Mouse (Mus musculus) adrenal gland, postnatal 25 days (tissue): Measurements from ENCODE around the gene Olfr576. TPM values are rescaled to one million over a fixed set of nuclear protein-coding genes. Genes with fewer than 3 reads are reported as not detected.

Experiments
- DNase-seq: peaks from one replicate; pipeline ENCODE4 v3.0.0; 2021; ENCODE audit warnings: mixed read lengths
- long read RNA-seq: library from polyadenylated mRNA; stranded (forward); transcript quantifications from one replicate; pipeline ENCODE4 v2.0.0, GENCODE M21; 2021
- total RNA-seq: library from RNA; stranded (reverse); gene quantifications from 2 replicates; pipeline ENCODE4 v1.2.3, GENCODE M21; 2021

Gene Olfr576
- not detected in 2 replicates for total RNA-seq
- long read RNA-seq = 0 reads

DNA sequence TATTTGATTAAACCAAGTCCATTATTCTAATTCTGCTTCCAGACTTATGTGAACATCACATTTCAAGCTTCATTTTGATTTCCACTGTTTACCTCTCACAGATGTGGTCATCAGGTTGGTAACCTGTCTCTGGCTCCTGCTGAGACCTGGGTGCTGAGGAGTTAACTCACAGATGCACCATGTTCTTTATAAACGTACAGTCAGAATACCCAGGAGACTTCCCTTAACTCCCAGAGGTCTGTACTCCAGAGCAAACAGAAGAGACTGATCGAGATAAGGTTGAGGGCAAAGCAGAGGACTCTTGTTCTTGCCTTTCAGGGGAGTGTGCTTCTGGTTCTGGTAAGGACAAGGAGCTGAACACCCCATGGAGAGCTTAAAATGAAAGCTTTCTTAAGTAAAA lies at the start of gene Olfr576:
TSS of gene Olfr576 (plus strand) at position 301 of the 400 bp plus-strand sequence.
- DNase-seq = no peak

DNA sequence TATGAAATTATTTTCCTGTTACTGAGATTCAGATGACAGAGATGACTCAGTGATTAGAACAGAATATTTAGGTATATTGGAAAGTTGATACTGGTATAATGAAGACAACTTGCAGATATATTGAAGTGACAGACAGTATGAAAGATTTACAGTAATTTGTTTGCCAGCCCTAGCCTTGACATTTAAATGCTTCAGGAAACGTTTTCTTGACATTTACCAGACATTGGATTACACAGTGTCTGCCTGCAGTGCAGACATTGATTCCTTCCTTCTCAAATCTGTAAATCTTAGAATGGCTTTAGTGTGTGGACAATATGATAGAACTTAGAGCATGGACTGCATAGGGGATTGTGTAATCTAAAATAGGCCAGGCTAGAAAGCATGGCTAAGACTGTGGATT lies 47.2 kb upstream of the Olfr576 start:
- DNase-seq = no peak

DNA sequence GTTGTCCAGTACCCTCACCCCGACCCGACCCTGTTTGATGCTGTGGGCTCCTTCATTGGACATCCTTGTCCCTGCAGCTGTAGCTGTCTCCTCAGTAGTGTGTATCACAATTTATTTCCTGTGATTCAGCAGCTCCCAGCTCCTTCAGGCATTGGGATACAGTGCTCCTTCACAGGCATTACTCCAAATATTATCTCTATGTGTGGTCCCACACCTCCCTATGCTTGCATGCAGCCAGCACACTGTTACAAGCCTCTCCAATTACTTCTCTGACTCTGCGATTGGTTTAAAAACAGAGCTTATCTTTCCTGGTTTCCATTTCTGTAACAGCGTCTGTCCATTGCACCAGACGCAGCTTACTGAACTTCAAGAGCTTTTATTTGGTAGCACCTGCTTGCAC lies 46.1 kb upstream of the Olfr576 start:
- no peak for DNase-seq

DNA sequence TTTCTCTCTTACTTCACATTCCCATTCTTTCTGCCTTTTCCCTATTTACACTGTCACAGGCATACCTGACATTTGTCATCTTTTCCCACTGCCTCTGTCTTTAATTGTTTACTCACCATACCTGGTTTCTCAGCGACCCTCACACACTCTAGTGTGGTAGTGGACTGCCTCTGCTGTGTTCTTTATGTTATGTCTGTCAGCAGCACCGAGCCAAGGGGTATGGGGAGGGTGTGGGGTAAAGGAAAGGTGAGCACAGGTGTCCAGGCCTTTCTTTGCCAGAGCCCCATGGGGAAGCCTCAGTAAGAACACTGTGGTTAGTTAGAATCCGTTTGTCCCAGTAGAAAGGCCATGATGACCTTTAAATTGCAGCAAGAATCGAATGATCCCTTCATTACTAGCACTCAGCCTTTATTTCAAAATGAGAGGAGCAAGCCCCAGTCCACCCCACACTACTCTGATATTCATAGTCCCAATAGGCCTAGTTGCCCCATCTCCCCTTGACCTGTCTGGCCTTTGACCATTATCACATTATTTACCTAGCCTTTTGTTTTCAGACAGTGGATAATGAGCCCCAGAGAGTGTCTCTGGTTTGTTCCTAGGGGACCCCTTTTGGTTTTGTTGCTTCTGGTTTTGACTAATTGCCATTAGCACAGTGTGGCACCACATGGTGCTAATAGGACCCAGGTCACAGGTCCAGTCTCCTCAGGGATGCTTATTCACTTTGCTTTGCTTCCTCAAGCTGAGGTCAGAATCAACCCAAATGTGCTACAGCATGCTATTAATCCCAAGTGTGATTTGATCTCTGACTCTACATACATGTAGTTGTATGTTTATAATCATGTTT lies 45.2 kb upstream of the Olfr576 start, which contains the start of gene Olfr571:
TSS of gene Olfr571 (minus strand) at position 505 of the 844 bp plus-strand sequence.
- DNase-seq = no peak

DNA sequence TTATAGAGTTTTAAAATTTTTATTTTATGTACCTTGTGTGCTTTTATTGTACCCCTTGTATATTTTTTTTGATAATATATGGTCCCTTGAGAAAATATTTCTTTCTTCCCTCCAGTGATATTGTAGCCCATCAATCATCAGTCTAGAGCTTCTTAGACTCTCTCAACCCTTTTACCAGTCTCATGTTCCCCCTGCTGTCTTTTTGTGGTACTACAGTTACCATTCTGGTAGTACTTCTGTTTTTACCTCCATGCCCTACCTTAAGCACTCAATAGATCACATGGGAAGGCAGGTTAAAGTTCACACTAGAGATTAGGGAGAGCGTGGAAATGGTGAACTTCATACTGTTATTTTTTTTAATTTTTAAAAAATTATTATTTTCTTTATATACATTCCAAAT lies 42.8 kb upstream of the Olfr576 start:
- no peak for DNase-seq

DNA sequence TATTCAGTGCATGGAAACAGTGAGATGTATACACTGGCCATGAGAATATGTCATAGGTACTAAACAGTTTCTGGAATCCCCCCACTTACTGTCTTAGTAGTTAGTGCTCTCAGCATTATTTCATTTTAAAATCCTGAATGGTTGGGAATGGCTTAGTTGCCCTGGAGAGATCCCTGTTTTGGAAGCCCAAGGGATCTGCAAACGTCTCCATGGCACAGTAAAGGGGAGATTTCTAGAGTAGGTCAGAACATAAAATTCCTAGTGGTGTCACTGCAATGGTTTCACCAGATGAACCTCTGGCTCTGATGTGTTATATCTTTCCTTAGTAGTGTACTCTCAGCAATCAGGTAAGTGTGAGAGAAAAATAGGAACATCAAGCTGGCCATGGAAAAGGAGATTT lies 38.4 kb upstream of the Olfr576 start, which contains the start of gene Olfr572:
TSS of gene Olfr572 (plus strand) at position 301 of the 400 bp plus-strand sequence.
- no peak for DNase-seq

DNA sequence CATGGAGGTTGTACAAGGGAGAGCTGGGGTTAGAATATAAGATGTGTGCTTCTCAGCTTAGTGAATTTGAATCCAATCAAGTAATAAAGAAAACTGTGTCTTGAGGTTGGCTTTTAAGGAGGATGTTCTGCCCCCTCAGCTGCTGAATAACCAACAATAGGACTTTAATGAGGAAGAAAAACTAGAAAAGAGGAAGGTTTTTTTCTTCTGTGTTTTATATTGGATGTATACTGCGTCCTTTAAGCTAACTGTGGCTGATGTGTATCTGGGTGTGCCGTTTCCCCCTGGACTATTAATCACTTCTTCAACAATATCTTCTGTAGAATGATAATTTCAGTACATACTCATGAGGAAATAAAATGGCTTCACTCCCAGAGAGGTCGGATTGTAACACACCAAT lies 35.4 kb upstream of the Olfr576 start:
- no peak for DNase-seq

DNA sequence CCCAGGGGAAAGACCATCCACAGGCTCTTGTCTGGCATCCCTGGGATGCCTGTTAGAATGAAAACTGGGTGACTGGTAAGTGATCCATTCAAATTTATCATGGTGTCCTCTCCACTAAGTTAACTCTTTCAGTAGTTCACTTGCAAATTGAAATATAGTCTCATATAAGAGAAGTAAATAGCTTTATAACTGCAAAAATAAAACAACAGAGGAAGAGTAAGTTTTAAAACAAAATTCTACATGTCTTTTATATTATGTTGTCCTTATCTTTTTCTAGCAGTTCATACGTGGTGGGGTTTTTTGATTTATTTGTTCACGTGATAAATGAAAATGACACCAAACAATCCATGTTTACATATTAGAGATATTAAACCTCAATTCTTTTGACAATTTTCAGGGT lies 20.0 kb upstream of the Olfr576 start, which contains the start of gene Olfr573-ps1:
TSS of gene Olfr573-ps1 (minus strand) at position 101 of the 400 bp plus-strand sequence.
- DNase-seq = no peak

DNA sequence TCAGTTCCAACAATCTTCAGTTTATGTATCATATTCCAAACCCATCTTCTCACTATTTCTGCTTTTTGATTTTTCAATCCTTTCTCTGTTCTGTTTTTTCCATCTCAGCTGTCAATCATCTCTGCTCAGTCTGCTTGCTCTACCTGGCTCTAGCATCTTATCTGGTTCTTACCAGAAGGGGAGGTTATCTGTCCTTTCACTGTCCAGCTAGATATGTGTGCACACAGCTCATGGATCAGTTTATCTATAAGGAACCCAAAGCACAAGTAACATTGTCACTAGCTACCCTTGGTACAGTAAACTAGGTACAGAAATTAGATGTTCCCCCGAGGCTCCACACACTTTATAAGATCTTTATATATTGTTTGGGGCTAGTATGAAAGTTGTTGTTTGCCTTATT lies 19.0 kb upstream of the Olfr576 start:
- DNase-seq = no peak

DNA sequence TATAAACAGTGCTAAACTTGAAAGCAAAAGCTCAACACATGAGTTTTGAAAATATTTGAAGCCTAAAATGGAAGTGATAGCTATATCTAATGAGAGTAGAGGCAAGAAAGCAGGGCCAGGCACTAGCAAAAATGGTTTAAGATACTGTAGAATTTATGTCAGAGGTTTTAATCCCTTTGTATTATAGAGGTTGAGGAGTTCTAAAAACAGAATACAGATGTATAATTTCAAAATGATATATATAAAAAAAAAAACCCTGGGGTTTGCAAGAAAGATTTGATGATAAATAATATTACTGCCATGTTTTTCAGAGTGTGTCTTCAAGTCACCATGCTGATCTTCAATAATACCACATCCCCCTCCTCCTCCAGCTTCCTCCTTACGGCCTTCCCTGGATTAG lies 14.3 kb upstream of the Olfr576 start, which contains the start of gene Olfr574:
TSS of gene Olfr574 (plus strand) at position 301 of the 400 bp plus-strand sequence.
- no peak for DNase-seq

DNA sequence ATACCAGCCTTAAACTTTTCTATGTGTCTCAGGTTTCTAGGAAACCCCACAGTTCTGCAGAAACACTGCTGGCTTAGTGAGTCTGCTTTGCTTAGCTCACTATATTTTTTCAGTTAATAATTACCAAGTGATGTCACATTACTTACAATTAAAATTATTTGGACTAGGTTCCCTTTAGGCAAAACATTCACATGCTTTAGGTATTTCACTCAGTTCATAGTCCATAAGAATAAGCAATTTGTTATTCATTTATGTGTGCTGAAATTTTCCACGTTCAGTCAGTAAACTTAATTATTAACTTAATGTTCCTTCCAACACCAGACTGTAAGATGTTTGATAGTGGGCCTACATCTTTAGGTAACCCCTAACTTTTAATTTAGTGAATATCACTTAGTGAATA lies 11.7 kb upstream of the Olfr576 start:
- no peak for DNase-seq

DNA sequence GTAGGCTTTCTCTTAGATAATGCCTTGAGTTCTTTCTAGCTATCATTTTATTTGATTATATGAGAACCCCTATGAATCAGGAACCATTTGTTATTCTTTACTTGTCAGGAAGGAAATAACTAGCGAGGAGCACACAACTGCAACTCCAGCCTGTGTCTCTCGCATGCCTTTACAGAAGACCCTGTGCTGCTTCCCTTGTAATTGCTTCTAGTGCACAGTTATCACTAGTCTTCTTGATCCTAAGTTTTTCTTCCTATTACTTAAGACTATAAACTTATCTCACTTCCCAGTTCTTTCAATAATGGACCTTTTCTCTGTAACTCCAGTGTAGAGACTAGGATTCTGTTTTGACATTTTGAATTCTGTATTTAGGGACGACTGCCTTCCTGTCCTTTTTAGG lies 4.3 kb upstream of the Olfr576 start:
- no peak for DNase-seq

DNA sequence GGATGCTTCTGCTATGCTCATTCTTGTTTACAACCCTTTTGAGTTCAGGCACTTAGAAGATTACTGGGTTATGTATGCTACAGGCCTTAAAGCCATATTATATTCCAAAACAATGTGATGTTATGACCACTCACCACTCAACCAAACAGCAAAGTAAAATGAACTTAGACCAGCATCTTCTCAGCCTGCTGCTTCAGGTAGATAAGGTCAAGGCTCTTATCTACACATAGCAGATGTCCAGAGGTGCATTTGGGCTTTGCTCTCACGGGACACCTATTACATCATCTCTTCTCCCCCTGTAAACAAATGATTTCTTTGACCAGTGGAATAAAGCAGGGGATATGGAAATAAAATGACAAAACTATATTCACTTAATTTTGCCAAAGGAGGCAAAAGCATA lies 3.9 kb upstream of the Olfr576 start, which contains the start of gene Olfr575:
TSS of gene Olfr575 (minus strand) at position 183 of the 400 bp plus-strand sequence.
- DNase-seq = no peak

DNA sequence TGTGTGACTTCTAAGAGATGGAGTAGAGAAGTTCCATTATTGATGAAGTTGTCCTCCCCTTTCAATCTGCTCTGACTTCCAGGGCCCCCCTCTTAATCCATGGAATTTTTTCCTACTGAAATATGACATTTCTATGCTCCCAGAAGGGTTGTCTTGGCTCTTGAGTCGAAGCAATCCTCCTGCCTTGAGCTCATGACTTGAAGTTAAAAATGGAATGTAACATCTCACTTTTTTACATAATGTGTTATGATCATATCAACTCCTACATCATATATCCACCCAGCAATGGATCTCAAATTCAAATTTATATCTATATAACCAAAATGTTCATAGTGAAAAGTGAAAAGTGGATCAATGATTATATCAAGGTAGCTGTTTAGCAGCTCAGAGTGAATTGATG lies 11.9 kb downstream of the Olfr576 start:
- DNase-seq = no peak

DNA sequence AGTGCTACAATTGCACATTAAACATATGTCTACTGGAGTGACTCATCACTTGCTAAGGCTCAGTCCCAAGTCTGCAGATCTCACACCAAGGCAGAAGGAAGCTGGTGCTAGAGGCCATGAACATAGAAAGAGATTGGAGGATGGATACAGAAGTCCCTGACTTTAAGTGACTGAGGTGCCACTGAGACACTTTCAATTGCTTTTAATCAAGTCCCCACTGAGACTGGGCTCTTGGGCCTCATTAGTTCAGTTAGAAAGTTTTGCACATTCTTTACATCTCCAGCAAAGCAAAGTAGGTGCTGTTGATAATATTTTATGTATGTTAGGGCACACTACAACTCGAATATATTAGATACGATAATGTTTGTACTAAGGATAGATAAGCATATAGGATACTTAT lies 13.4 kb downstream of the Olfr576 start, which contains the start of gene Olfr577:
TSS of gene Olfr577 (minus strand) at position 101 of the 400 bp plus-strand sequence.
- DNase-seq = no peak

DNA sequence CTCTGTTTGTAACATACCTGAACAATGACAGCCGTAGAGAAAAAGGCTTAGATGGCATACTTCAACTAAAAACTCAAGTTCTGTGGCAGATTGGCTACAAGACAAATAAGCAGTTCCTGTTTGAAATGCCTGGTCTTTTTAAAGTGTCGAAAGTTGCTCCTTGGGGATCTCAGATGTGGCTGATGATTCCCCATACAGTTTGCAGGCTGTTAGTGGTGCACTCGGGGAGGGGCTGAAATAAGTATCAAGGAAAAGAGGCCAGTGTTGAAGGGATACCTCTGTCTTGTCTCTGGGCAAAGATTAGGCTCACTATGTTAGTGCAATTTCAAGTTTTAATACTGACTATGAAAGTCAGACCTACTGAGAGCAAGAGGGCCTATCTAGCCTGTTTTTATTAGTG lies 26.8 kb downstream of the Olfr576 start, which contains the start of gene Olfr578:
TSS of gene Olfr578 (minus strand) at position 101 of the 400 bp plus-strand sequence.
- no peak for DNase-seq

Other genes starting within 250 kb of the Olfr576 start
- not detected in 2 replicates for gene Olfr33, start 243.6 kb upstream of the Olfr576 start, total RNA-seq
- gene Olfr559, start 235.2 kb upstream of the Olfr576 start, total RNA-seq = not detected in 2 replicates
- not detected in 2 replicates for gene Olfr560, start 203.3 kb upstream of the Olfr576 start, total RNA-seq
- 0.24 and 0.43 TPM in 2 replicates for gene Olfr78, start 203.2 kb upstream of the Olfr576 start, total RNA-seq
- not detected in 2 replicates for gene Olfr561, start 191.4 kb upstream of the Olfr576 start, total RNA-seq
- gene Olfr564, start 159.2 kb upstream of the Olfr576 start, total RNA-seq = not detected in 2 replicates
- gene Olfr566, start 103.9 kb upstream of the Olfr576 start, total RNA-seq = not detected in 2 replicates
- gene Olfr568, start 85.5 kb upstream of the Olfr576 start, total RNA-seq = not detected in 2 replicates
- gene Olfr569, start 71.8 kb upstream of the Olfr576 start, total RNA-seq = not detected in 2 replicates
- gene Olfr570, start 68.1 kb upstream of the Olfr576 start, total RNA-seq = not detected in 2 replicates
- not detected in 2 replicates for gene Olfr571, start 45.1 kb upstream of the Olfr576 start, total RNA-seq
- gene Olfr572, start 38.3 kb upstream of the Olfr576 start, total RNA-seq = not detected in 2 replicates
- gene Olfr573-ps1, start 20.1 kb upstream of the Olfr576 start, total RNA-seq = not detected in 2 replicates
- not detected in 2 replicates for gene Olfr574, start 14.2 kb upstream of the Olfr576 start, total RNA-seq
- not detected in 2 replicates for gene Olfr575, start 3.9 kb upstream of the Olfr576 start, total RNA-seq
- not detected in 2 replicates for gene Olfr577, start 13.3 kb downstream of the Olfr576 start, total RNA-seq
- not detected in 2 replicates for gene Olfr578, start 26.7 kb downstream of the Olfr576 start, total RNA-seq
- not detected in 2 replicates for gene Olfr582, start 75.4 kb downstream of the Olfr576 start, total RNA-seq
- not detected in 2 replicates for gene Olfr583, start 88.6 kb downstream of the Olfr576 start, total RNA-seq
- not detected in 2 replicates for gene Olfr584, start 119.2 kb downstream of the Olfr576 start, total RNA-seq
- gene Olfr585, start 135.1 kb downstream of the Olfr576 start, total RNA-seq = not detected in 2 replicates
- gene Olfr586, start 163.0 kb downstream of the Olfr576 start, total RNA-seq = not detected in 2 replicates
- gene Olfr588-ps1, start 178.2 kb downstream of the Olfr576 start, total RNA-seq = not detected in 2 replicates
- not detected in 2 replicates for gene Olfr589, start 193.7 kb downstream of the Olfr576 start, total RNA-seq
- not detected in 2 replicates for gene Olfr591, start 215.7 kb downstream of the Olfr576 start, total RNA-seq
- not detected in 2 replicates for gene Olfr592, start 222.1 kb downstream of the Olfr576 start, total RNA-seq
- gene Olfr593, start 249.2 kb downstream of the Olfr576 start, total RNA-seq = not detected in 2 replicates